Mouse (Mus musculus) c-Kit-negative CD71-positive TER-119-positive erythroid progenitor cells, embryonic 14.5 days (primary cell): Measurements from ENCODE around the gene Prrg2.
"Not testable (repeated sequence)": the region's sequence is repeated elsewhere in the genome, so short reads cannot be mapped to it uniquely, and the experiment has no call there.

ENCODE experiments used
- DNase-seq: peaks from one replicate; pipeline ENCODE4 v3.0.0-alpha.2; 2013; ENCODE audit warnings: low read depth, low spot score

The Prrg2 gene

GRCm38 (mm10) chr7:45062239-45062835, at the start of gene Prrg2, which contains the start of gene Nosip:
TSS of gene Prrg2 (minus strand) at chr7:45062677.
TSS of gene Nosip (plus strand) at chr7:45062429.
- DNase-seq, result peak; percentile 96

GRCm38 (mm10) chr7:45111940-45112339, 49.5 kb upstream of the Prrg2 start:
- no peak for DNase-seq

GRCm38 (mm10) chr7:45110089-45110488, 47.6 kb upstream of the Prrg2 start:
- DNase-seq, result not testable (repeated sequence)

GRCm38 (mm10) chr7:45107052-45107645, 44.7 kb upstream of the Prrg2 start:
- no peak for DNase-seq

GRCm38 (mm10) chr7:45106441-45106840, 44.0 kb upstream of the Prrg2 start:
- no peak for DNase-seq

GRCm38 (mm10) chr7:45105491-45105890, 43.0 kb upstream of the Prrg2 start:
- no peak for DNase-seq

- no peak for DNase-seq
These were observed 42.5 kb upstream of the Prrg2 start for GRCm38 (mm10) chr7:45104941-45105340.

- DNase-seq, result no peak
These were observed 41.2 kb upstream of the Prrg2 start, which contains the start of gene Fcgrt for GRCm38 (mm10) chr7:45103652-45104180. TSS of gene Fcgrt (minus strand) at chr7:45103851.

GRCm38 (mm10) chr7:45102940-45103585, 40.6 kb upstream of the Prrg2 start:
- no peak for DNase-seq

GRCm38 (mm10) chr7:45102441-45102840, 40.0 kb upstream of the Prrg2 start:
- no peak for DNase-seq

- DNase-seq, result no peak
These were observed 37.6 kb upstream of the Prrg2 start for GRCm38 (mm10) chr7:45100046-45100445.

GRCm38 (mm10) chr7:45098541-45099240, 36.2 kb upstream of the Prrg2 start:
- no peak for DNase-seq

- DNase-seq, result no peak
These were observed 35.0 kb upstream of the Prrg2 start for GRCm38 (mm10) chr7:45097479-45097878.

- not testable (repeated sequence) for DNase-seq
These were observed 33.5 kb upstream of the Prrg2 start for GRCm38 (mm10) chr7:45095965-45096364.

GRCm38 (mm10) chr7:45095367-45095766, 32.9 kb upstream of the Prrg2 start:
- DNase-seq, result no peak

- DNase-seq, result no peak
These were observed 31.6 kb upstream of the Prrg2 start for GRCm38 (mm10) chr7:45094121-45094520.

- no peak for DNase-seq
These were observed 31.0 kb upstream of the Prrg2 start for GRCm38 (mm10) chr7:45093516-45093905.

- DNase-seq, result no peak
These were observed 30.5 kb upstream of the Prrg2 start for GRCm38 (mm10) chr7:45092828-45093515.

GRCm38 (mm10) chr7:45092048-45092447, 29.6 kb upstream of the Prrg2 start, which contains the start of gene Rcn3:
TSS of gene Rcn3 (minus strand) at chr7:45092221.
- no peak for DNase-seq

- DNase-seq, result no peak
These were observed 28.8 kb upstream of the Prrg2 start for GRCm38 (mm10) chr7:45091001-45091990.
